Mouse (Mus musculus) cortical plate, adult 2 months (tissue): ENCODE data around the gene Prkd1.

Experiments
- CTCF ChIP-seq: fragments of 200-500 bp; IDR thresholded peaks from 2 replicates; pipeline ENCODE4 v1.5.1; 2011; ENCODE audit warnings: mild to moderate bottlenecking, control low read depth, low read length; ENCODE audit not compliant: insufficient read depth; ENCODE audit errors: extremely low read depth
- POLR2A ChIP-seq: fragments of 200-500 bp; IDR thresholded peaks from 2 replicates; pipeline ENCODE4 v1.6.1; 2011; ENCODE audit warnings: mild to moderate bottlenecking, low read length, control low read depth; ENCODE audit not compliant: insufficient read depth; ENCODE audit errors: extremely low read depth

DNA sequence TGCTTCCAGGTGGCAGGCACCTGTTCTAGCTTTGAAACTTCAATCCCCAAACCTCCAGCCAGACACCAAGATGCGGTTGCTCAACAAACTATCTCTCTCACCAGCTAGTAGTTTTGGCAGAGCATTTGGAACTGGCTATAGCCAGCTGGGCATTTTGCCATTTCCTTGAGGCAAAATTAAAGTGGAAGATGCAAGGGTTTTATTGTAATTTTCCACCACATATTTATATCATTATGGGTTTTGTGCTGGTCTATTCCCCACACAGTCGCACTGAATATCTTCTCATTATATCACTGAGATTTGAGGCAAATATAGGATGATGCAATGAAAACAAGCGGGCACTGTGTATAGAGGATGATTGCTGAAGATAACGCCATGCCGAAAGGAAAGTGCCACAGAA lies 102.5 kb downstream of the Prkd1 start:
- TF ChIP-seq POLR2A (no peak), CTCF (no peak)
